Mouse (Mus musculus) spleen, postnatal 10 days (tissue): ENCODE measurements around the gene Prdm12.
A peak's percentile ranks its signal among the peaks of the same experiment; 100 is the strongest.

Experiments
- DNase-seq, 2 experiments: peaks; one replicate each; pipeline ENCODE4 v3.0.0; 2021 to 2022; ENCODE audit warnings: low spot score in 2 of 2

The Prdm12 gene

GRCm38 (mm10) chr2:31639901-31640608 lies at the start of gene Prdm12:
Prdm12 (plus strand) TSS chr2:31640037.
- DNase-seq, result no peak

GRCm38 (mm10) chr2:31591799-31592484 lies 47.9 kb upstream of the Prdm12 start:
- DNase-seq, result no peak

GRCm38 (mm10) chr2:31607555-31607954 lies 32.3 kb upstream of the Prdm12 start:
- DNase-seq, result no peak

- no peak for DNase-seq
These were observed 30.0 kb upstream of the Prdm12 start for GRCm38 (mm10) chr2:31609859-31610261.

- DNase-seq, result no peak
These were observed 28.9 kb upstream of the Prdm12 start for GRCm38 (mm10) chr2:31610922-31611321.

GRCm38 (mm10) chr2:31611400-31611799 lies 28.4 kb upstream of the Prdm12 start:
- no peak for DNase-seq

- DNase-seq, result no peak
These were observed 27.2 kb upstream of the Prdm12 start for GRCm38 (mm10) chr2:31612627-31613026.

GRCm38 (mm10) chr2:31613781-31614180 lies 26.1 kb upstream of the Prdm12 start:
- no peak for DNase-seq

GRCm38 (mm10) chr2:31618484-31619161 lies 21.2 kb upstream of the Prdm12 start:
- no peak for DNase-seq

GRCm38 (mm10) chr2:31619208-31619607 lies 20.6 kb upstream of the Prdm12 start:
- DNase-seq, result no peak

GRCm38 (mm10) chr2:31633531-31633930 lies 6.3 kb upstream of the Prdm12 start:
- DNase-seq, result no peak

GRCm38 (mm10) chr2:31635281-31636137 lies 4.3 kb upstream of the Prdm12 start:
- DNase-seq, result no peak

- DNase-seq, result no peak
These were observed 3.6 kb upstream of the Prdm12 start for GRCm38 (mm10) chr2:31636138-31636741.

- DNase-seq, result no peak
These were observed 3.1 kb upstream of the Prdm12 start for GRCm38 (mm10) chr2:31636742-31637141.

GRCm38 (mm10) chr2:31637311-31637710 lies 2.5 kb upstream of the Prdm12 start:
- no peak for DNase-seq

- peak in 1 of 2 experiments; percentile 53 for DNase-seq
These were observed 2.0 kb upstream of the Prdm12 start for GRCm38 (mm10) chr2:31637807-31638206.

- DNase-seq, result no peak
These were observed 1.0 kb upstream of the Prdm12 start for GRCm38 (mm10) chr2:31638581-31639465.

- no peak for DNase-seq
These were observed 424 bp upstream of the Prdm12 start for GRCm38 (mm10) chr2:31639466-31639760.

- no peak for DNase-seq
These were observed 1.0 kb downstream of the Prdm12 start for GRCm38 (mm10) chr2:31640609-31641507.

GRCm38 (mm10) chr2:31641508-31641830 lies 1.6 kb downstream of the Prdm12 start:
- no peak for DNase-seq
